Mouse (Mus musculus) liver, adult 2 months (tissue): ENCODE measurements at regions not wholly inside any gene's neighbourhood (a gene's known extent, or its start where the extent isn't known, plus 50 kb on each side); places are given as distances from the start of the nearest gene placed in this dataset.

ENCODE experiments used
- CTCF ChIP-seq: fragments of 200-500 bp; IDR thresholded peaks from 2 replicates; pipeline ENCODE4 v1.5.1; 2011; ENCODE audit warnings: low read depth, low read length, control low read depth
- POLR2A ChIP-seq: fragments of 200-500 bp; IDR thresholded peaks from 2 replicates; pipeline ENCODE4 v1.6.1; 2011; ENCODE audit warnings: low read length, control low read depth; ENCODE audit not compliant: insufficient read depth; ENCODE audit errors: extremely low read depth

DNA sequence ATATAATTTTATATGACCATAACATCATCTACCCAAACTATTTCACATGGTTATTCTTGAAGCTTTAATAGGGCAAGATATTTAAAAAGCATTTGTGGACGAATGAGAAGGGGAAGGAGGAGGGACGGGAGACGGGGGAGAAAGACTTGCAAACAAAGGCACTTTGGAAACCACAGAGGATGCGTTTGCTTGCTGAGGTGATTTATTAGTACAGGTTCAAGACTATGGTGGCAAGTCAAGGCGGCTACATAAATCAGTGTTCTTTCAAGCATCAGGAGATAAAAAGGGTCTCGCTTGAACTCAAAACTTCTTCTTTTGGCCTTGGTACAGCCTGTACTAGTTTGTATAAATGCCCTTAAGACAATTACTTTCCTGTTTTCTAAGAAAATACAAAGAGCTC lies 183.8 kb upstream of the Nr4a3 start:
- TF ChIP-seq POLR2A (no peak), CTCF (no peak)
